Comparison of ENCODE assay signal across 9 mouse cellular contexts in genomic region chr2:132028107-132028506, GRCm38 (mm10). TPM values are rescaled to one million over a fixed set of nuclear protein-coding genes. Genes with fewer than 3 reads are reported as not detected.
DNase-seq lines count a peak whose midpoint lies in the region; ATAC-seq and TF ChIP-seq lines count a peak whose summit lies in the region.
"Had no signal": no experiment of that assay in that cellular context is flagged by ENCODE, and none has a peak within 500 bp of the region (broad histone marks: within the 10 kb centered on the region; RNA-seq: fewer than 3 reads in every experiment).

No protein-coding gene starts in this region.

- no peaks in the 10 kb centered on the region for H3K9me3 ChIP-seq in kidney, postnatal 0 days (replicated peaks; ENCODE audit: low read length)
- no peaks in the 10 kb centered on the region for H3K9me3 ChIP-seq in hindbrain, postnatal 0 days (ENCODE audit: low read length)
- H3K9me3 ChIP-seq in midbrain, postnatal 0 days (ENCODE audit: low read length): no peaks in the 10 kb centered on the region

- no peaks in the 10 kb centered on the region; the same call in 1 of the 2 replicates for H3K27me3 ChIP-seq in kidney, postnatal 0 days (ENCODE audit: insufficient read depth, low read length)
- no peaks in the 10 kb centered on the region for H3K27me3 ChIP-seq in hindbrain, postnatal 0 days (ENCODE audit: insufficient read depth, low read length)
- no peaks in the 10 kb centered on the region for H3K27me3 ChIP-seq in midbrain, postnatal 0 days (ENCODE audit: insufficient read depth, low read length)

- 0 out of 2 replicates have a peak overlapping the region, but pooled peaks have one; percentile 55 for H3K4me3 ChIP-seq in kidney, postnatal 0 days (replicated peaks; ENCODE audit: low read depth, low read length)
- H3K4me3 ChIP-seq in brown adipose tissue, adult 24 weeks (ENCODE audit: insufficient read depth, low read depth, low read length): peak overlapping the region; percentile 71
- peak overlapping the region; percentile 64 for H3K4me3 ChIP-seq in hindbrain, postnatal 0 days (ENCODE audit: low read length)
- H3K4me3 ChIP-seq in midbrain, postnatal 0 days (ENCODE audit: low read depth, low read length): peak overlapping the region; percentile 54

- peaks cover 21% of the 10 kb centered on the region for H3K4me1 ChIP-seq in kidney, postnatal 0 days (replicated peaks; ENCODE audit: insufficient read depth, low read length)
- H3K4me1 ChIP-seq in brown adipose tissue, adult 24 weeks (ENCODE audit: control insufficient read depth, insufficient read depth, insufficient read length, low read length): peaks cover 6% of the 10 kb centered on the region
- peaks cover 16% of the 10 kb centered on the region for H3K4me1 ChIP-seq in hindbrain, postnatal 0 days (ENCODE audit: insufficient read depth, low read length)
- H3K4me1 ChIP-seq in midbrain, postnatal 0 days (ENCODE audit: insufficient read depth, low read length): peaks cover 8% of the 10 kb centered on the region; the same call in 1 of the 2 replicates

- H3K4me2 ChIP-seq in kidney, postnatal 0 days (ENCODE audit: low read length): peak overlapping the region; percentile 97
- peak overlapping the region; percentile 85 for H3K4me2 ChIP-seq in hindbrain, postnatal 0 days (ENCODE audit: low read depth, low read length)
- peak overlapping the region; percentile 93 for H3K4me2 ChIP-seq in midbrain, postnatal 0 days (ENCODE audit: low read depth, low read length, poor library complexity, severe bottlenecking)

- H3K27ac ChIP-seq in kidney, postnatal 0 days: no peak overlapping the region
- H3K27ac ChIP-seq in brown adipose tissue, adult 24 weeks (replicated peaks; ENCODE audit: low read depth, low read length): peak overlapping the region; percentile 84
- peak overlapping the region; percentile 90; the same call in 1 of the 2 replicates for H3K27ac ChIP-seq in hindbrain, postnatal 0 days
- H3K27ac ChIP-seq in midbrain, postnatal 0 days (ENCODE audit: low read depth, low read length): no peak overlapping the region

- no peak overlapping the region for H3K9ac ChIP-seq in kidney, postnatal 0 days (ENCODE audit: low read depth, low read length)
- H3K9ac ChIP-seq in hindbrain, postnatal 0 days (replicated peaks; ENCODE audit: low read length): peak overlapping the region; percentile 56; the same call in 1 of the 2 replicates
- peak overlapping the region; percentile 68 for H3K9ac ChIP-seq in midbrain, postnatal 0 days (replicated peaks; ENCODE audit: low read length, poor library complexity, severe bottlenecking)

- WGBS in kidney, postnatal 0 days: 61% methylated on average over 5 of the region's 5 CpGs
- 33% methylated on average over 5 of the region's 5 CpGs for WGBS in hindbrain, postnatal 0 days
- 26% methylated on average over 5 of the region's 5 CpGs for WGBS in midbrain, postnatal 0 days

- no peak for TF ChIP-seq CTCF in kidney, postnatal 0 days (IDR thresholded peaks at IDR 0.05; ENCODE audit: low read depth)
- no peak for TF ChIP-seq CTCF in hindbrain, postnatal 0 days (IDR thresholded peaks at IDR 0.05; ENCODE audit: low read depth)
- TF ChIP-seq CTCF in midbrain, postnatal 0 days (IDR thresholded peaks at IDR 0.05): no peak

- DNase-seq in kidney, postnatal 0 days (ENCODE audit: low spot score): no peak
- DNase-seq in kidney, adult 8-10 months: no peak
- no peak for DNase-seq in hindbrain, postnatal 0 days (ENCODE audit: low spot score)
- no peak for DNase-seq in midbrain, postnatal 0 days (ENCODE audit: low spot score)
- DNase-seq in urinary bladder, postnatal 10 days (ENCODE audit: low spot score): no peak
- DNase-seq in kidney, postnatal 25 days: no peak
- DNase-seq: spleen, adult 18-20 months had no signal

- H3K36me3 ChIP-seq in kidney, postnatal 0 days (ENCODE audit: insufficient read depth, low read length): no peaks in the 10 kb centered on the region
- no peaks in the 10 kb centered on the region for H3K36me3 ChIP-seq in hindbrain, postnatal 0 days (ENCODE audit: insufficient read depth, low read length)
- H3K36me3 ChIP-seq in midbrain, postnatal 0 days (ENCODE audit: insufficient read depth, low read length): no peaks in the 10 kb centered on the region

- no peak for ATAC-seq in kidney, postnatal 0 days (replicated peaks; ENCODE audit: low FRiP score, low read depth)
- ATAC-seq in hindbrain, postnatal 0 days: no peak
- no peak for ATAC-seq in midbrain, postnatal 0 days (ENCODE audit: low FRiP score)
- no peak for ATAC-seq in erythroid progenitor cell, adult 5-6 weeks (replicated peaks; ENCODE audit: low FRiP score, poor library complexity, severe bottlenecking)

RNA-seq across cellular contexts. Expression of gene Rassf2, which starts 2.0 kb away (rescaled TPM):
- 3.0 and 3.2 TPM in 2 replicates for polyA plus RNA-seq in kidney, postnatal 0 days (2015; fragmentation: Nextera tagmentation; extraction: Ambion mirVana)
- polyA plus RNA-seq in brown adipose tissue, adult 24 weeks (2012; ENCODE audit: insufficient read depth, insufficient read length, missing spikeins): 7.8 and 18.5 TPM in 2 replicates
- total RNA-seq in hindbrain, postnatal 0 days (2014; rRNA removed): 39.1 and 39.8 TPM in 2 replicates
- 18.7 and 19.0 TPM in 2 replicates for polyA plus RNA-seq in hindbrain, postnatal 0 days (2015; fragmentation: Nextera tagmentation; extraction: Ambion mirVana)
- 32.0 and 37.8 TPM in 2 replicates for total RNA-seq in midbrain, postnatal 0 days (2014; rRNA removed)
- polyA plus RNA-seq in midbrain, postnatal 0 days (2015; fragmentation: Nextera tagmentation; extraction: Ambion mirVana): 15.9 and 16.7 TPM in 2 replicates
- 9.6 and 9.7 TPM in 2 replicates for total RNA-seq in erythroid progenitor cell, adult 5-6 weeks (2015; ENCODE audit: low replicate concordance)
- 8.0 and 16.7 TPM in 2 replicates for total RNA-seq in erythroid progenitor cell, adult 5-6 weeks (2017; ENCODE audit: low replicate concordance)

Comparison
In these comparisons a context has a peak if more than half of its experiments do, and no peak if none do; other contexts are left out.
1. H3K27ac ChIP-seq: peak in brown adipose tissue, adult 24 weeks (single experiment) and hindbrain, postnatal 0 days (single experiment); none in kidney, postnatal 0 days (single experiment) and midbrain, postnatal 0 days (single experiment).
2. Peak in every context shown above with its lines, with median percentiles within 50 percentile points of each other: H3K4me2 ChIP-seq and H3K4me3 ChIP-seq.